Mouse (Mus musculus): ENCODE data around the gene Cd33.

The Cd33 gene

DNA sequence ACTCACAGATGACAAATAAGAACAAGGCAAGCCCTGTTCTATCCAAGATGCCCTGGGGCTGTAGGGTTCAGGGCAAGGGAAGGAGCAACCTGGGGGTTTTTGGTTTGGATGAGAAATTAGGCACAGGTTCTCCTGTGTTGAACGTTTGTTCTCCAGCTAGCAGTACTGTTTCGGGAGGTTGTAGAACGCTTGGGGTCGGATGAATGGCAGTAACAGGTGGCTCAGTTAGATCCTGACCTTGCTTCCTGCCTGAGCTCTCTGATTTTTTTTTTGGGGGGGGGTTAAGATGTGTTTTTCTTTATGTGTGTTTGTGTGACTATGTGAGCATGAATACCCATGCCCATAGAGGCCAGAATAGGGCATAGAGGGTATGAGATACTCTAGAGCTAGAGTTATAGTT lies 31.7 kb downstream of the Cd33 start:
- DNase-seq = no peak

DNA sequence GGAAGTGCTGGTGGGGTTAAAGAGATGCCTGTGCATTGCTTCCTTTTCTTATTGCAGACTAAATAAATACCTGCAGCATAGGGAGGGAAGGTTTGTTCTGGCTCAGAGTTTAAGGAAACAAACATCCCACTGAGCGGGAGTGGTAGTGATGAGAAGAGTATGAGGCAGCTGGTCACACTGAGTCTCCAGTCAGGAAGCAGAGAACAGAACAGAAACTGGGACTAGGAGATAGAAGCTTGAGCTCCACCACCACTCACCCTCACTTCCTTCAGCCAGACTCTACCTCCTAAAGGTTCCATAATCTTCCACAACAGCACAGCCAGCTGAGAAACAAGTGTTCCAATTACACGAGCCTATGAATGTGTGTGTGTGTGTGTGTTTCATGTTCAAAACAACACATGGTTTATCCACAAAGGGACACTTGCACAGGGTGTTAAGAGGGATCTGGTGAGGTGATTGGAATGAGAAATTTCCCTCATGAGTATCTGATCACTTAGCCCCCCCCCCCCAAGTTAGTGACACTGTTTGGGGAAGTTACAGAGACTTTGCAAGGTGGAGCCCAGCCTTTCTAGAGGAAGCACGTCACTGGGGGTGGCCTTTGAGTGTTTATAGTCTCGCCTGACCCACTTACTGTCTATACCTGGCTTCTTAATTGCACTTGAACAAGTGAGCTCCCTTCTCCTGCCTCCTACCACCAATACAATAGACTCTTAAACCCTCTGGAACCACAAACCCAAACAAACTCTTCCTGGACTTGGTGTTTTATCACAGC lies 32.3 kb downstream of the Cd33 start:
- peak; percentile 51 for DNase-seq

GRCm38 (mm10) chr7:43495343-43496021 lies 48.7 kb downstream of the Cd33 start:
- DNase-seq = no peak

GRCm38 (mm10) chr7:43490861-43491260 lies 53.4 kb downstream of the Cd33 start:
- no peak for DNase-seq

- peak; percentile 93 for DNase-seq
Measured at GRCm38 (mm10) chr7:43490182-43490584, 54.0 kb downstream of the Cd33 start.

- DNase-seq = peak; percentile 88
Measured at GRCm38 (mm10) chr7:43489631-43490125, 54.5 kb downstream of the Cd33 start, which contains the start of gene Iglon5. Gene Iglon5 (minus strand): TSS chr7:43490075.

GRCm38 (mm10) chr7:43488646-43489045 lies 55.6 kb downstream of the Cd33 start:
- DNase-seq = peak; percentile 82

DNA sequence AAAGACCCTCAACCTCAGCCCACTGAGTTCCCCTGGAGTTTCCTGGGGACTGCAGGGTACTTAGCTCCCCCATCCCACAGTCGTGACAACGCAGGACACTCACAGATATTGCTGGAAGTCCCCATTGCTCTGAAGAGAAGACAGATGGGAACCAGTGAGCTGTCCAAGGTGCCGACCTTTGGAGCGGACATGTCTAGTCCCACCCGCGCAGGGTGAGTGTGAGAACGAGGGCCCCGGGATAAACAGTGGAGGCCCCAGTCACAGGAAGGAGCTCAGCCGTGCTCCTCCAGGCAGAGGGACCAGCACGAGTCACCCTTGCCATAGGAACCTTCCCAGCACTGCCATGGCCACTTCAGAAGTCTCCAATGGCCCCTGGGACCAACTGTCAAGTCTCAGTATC lies 61.0 kb downstream of the Cd33 start:
- DNase-seq = peak; percentile 75

GRCm38 (mm10) chr7:43482090-43482716 lies 62.0 kb downstream of the Cd33 start:
- no peak for DNase-seq

- no peak for DNase-seq
Measured at GRCm38 (mm10) chr7:43481191-43481590, 63.0 kb downstream of the Cd33 start.

- DNase-seq = no peak
Measured at GRCm38 (mm10) chr7:43476376-43476775, 67.9 kb downstream of the Cd33 start.

DNA sequence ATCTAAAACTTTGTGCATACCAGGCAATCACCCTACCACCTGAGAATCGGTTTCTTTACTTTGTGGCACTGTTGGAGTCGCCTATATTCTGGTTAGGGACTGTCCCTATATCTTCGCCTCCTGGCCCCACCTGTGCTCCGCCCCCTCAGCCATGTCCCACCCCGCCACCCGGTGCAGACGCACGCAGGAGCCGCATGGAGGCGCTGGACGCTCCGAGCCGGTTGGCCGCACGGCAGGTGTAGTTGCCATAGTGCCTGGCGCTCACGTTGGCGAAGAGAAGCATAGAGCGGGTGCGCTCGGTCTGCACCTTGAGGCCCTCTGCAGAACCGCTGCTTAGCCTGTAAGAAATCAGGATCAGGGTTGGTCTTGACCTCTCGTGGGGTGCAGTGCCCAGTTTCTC lies 68.5 kb downstream of the Cd33 start:
- no peak for DNase-seq
